Mouse (Mus musculus): ENCODE data around the gene Fto.

Gene Fto

DNA sequence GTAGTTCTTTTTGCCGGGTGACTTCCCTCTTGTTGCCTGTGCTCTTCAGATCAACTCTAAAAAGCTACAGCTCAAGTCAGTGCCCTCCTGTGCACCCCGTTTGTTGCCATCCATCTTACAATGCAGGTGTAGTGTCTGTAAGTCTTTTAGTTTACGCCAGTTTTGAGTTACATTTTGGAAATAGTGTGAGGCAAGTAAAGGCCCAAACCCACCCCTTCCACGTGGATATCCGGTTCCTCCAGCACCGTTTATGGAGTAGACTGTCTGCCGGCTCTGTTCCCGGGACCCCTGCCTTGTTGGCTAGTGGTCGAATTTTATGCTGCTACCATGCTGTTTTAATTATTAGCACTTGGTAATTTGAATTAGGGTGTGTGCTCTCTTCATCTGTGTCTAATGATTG is 46.2 kb downstream of the Fto start:
- DNase-seq: no peak

DNA sequence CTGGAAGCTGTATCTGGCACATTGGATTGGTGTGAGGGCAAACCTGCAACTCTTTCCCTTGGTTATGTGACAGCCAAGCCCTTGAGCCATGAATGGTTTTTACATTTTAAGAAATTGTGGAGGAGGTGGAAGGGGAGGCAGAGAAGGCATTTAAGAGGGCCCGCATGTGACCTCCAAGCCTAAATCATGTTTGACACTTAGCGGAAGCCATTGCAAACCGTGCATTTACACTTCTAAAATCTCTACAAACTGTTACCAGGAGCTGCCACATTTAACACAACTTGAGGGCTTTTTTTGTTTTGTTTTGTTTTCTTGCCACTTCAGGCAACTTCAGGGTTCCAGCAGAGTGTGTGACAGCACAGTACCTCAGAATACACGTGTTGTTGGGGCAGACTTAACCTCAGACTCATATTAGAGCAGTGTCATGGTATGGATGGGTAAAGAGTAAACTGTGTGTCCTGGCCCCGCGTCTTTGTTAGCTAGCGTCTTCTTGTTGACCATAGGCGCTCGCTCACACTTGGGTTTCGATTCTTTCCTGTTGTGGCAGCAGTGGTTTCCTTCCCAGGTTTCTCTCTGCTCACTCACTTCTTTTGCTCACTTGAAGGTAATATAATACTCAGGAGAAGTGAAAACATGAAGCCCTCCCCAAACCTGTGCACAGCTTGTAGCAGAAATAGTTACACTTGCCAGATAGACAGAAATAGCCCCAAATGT is 47.5 kb downstream of the Fto start:
- DNase-seq: no peak

DNA sequence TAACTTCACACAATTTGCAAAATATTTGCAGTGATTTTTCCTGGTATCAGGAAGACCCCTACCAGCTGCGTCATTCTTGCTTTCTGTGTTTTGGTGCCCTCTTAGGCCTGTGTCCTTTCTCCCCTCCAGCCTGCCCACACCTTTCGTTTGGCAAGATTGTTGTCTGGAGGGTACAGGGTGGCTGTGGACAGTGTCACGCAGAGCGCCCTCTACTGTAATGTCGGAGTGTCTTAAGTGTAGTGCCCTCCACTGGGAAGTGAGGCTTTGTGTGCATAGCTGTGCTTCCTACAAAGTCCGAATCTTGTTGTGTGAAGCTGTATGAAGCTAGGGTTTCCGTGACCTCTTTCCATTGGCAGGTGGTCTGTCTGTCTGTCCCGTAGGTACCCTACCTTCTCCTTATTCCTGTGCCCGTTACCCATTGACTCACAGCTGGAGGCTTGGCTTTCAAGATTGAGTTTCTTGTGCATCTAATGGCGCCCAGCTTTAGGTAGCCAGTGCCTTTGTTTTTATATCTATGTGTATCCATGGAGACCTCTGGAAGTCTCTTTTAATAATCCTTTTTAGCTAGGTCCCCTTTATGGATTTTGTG is 50.0 kb downstream of the Fto start:
- no peak for DNase-seq

DNA sequence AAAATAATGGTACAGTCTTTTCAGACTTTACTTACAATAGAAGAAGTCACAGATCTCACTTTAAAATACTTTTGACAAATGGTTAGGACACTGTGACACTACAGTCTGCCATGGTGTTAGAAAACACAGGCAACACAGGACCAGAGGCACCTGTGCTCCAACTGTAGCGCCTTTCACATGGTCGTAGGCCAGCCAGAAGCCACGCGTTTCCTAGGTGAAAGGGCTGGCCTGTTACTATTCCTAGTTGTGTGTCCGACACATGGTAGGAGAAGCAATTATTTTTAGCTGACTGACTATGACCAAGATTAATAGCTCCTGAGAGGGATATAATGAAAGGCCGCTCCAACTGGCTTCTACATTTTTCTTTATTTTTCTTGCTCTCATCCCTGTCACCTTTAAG is 50.9 kb downstream of the Fto start:
- DNase-seq: no peak

DNA sequence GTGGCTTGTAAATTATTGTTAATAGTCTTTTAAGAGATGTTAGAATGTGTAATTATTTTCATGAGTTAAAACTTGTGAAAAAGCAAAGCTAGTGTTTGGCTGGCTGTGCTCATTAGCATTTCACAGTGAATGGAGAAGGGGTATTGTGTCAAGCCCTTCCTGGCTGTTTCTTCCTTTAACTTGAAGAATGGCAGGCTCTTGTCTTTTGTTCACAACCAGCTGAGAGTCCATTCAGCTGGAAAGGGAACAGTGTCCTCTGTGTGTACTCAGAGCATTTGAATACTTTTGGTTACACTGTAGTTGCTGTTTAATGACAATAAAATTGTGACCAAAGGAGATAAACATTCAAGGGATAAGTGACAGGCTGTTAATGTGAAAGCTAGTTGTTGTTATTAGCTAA is 52.5 kb downstream of the Fto start:
- DNase-seq: no peak

DNA sequence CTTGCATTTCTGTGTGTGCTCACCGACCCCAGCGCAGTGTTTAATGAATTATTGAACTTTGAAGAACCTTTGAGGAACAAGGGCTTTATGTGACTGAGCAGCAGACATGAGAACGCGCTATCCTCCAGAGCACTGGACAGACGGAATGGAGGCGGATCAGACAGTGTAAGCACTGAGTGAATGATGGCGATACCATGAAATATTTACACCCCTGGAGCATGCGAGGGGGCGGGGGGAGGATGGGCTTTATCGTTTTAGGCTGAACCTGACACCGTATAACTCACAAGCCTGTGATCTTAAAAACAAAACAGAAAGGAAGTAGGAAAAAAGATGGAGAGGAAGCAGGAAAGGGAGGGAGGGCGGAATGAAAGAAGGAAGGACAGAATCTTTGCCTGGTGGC is 57.6 kb downstream of the Fto start:
- no peak for DNase-seq

DNA sequence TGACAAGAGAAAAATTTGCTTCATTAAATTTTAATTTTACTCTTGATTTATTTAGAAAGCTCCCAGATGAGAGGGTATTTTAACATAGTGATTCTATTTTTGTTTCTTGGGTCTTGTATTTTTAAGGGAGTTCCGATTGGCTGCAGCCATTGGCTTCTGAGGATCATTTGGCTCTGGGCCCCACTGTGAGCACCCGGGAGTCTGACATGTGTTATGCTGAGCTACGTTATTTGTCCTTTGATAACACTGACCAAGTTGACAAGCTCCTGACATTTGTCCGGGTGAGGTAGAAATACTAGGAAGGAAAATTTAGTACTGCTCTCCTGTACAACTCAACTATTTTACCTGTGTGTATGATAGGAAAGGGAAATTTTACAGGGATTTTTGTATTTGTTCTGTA is 58.7 kb downstream of the Fto start:
- DNase-seq: no peak

DNA sequence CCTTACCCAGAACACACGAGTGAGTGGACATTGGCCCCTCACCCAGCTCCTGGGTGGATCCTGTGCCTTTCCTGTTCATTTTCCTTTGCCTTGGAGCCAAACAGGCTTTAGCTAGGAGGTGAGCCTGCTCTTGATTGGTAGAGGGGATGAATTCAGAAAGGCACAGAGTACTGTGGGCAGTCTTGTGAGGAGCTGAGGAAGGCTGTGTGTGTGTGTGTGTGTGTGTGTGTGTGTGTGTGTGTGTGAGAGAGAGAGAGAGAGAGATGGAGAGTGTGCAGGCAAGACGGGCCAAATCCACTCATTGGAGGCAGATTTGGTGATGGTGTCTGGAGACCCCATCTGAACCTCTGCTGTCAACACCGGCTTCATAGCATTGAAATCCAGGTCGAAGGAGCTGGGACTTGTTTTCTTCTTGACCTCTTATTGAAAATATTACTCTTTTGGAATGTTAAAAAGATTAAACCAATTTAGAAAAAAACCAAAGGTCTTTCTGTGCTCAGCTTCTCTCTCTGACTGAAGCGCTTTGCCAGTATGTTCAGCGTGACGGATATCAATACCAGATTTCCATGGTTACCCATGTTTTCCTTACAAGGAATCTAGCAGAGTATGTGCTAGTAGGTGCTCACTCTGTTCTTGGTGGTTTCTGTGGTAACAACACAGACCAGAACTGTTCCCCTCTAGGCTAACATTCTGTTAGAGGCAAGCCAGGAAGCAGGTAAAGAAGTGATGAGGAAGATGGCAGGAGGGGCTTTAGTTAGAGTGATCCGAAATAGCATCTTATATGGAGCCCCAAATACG is 59.7 kb downstream of the Fto start:
- no peak for DNase-seq

DNA sequence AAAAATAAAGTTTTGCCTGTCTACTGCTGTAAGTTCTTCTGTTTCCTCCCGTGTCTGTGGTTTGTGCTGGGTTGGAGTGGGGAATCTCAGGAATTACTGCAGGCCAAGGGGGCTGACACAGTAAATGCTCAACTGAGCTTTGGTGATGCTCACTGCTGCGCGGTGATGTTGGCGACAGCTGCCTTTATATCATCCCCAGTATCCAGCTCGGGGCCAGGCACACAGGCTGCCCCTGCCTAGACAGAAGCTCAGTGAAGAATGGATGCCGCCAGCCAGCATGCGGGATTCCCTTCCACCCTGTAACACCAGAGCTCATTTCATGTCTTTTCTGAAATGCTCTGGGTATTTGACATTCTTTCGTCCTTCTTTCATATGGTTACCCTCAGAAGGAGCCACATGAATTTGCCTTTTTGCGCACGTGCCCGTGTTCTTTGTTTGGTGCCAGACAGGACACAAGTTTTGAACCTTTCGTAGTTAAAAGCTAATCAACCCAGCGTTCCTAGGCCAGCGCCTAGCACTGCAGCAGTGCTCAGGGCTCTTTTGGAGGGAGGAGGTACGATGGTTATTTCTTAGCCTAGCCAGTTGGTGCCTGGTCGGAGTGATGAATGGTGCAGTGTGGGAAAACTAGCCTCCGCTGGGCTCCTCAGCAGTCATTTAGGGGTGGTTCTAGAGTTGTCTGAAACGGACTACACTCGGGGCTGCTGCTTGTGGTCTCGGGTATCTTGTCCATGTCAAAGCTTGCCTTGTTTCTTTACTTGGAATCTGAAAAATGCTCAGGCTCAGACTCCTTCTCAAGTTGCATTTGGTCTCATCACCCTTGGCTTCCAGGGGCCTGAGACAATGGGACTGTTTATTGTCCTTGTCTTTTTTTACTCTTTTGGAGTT is 62.0 kb downstream of the Fto start:
- peak; percentile 56 for DNase-seq

DNA sequence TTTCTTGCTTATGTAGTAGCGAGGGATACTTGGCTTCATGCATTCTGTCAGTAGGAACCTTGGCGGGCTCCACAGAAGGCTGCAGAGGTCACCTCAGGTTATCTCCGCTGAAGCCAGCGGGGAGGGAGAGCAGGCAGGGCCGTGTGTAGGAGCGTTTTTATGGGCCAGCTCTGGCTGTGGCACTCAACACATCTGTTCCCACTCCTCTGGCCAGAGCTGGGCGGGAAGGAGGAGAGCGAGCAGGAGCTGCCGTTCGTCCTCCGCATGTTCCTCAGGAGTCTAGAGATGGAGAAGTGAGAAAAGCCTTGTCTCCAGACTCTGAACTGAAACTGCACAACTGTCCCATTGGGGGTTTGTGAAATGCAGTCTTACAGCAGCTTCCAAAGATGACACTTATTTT is 63.5 kb downstream of the Fto start:
- no peak for DNase-seq

DNA sequence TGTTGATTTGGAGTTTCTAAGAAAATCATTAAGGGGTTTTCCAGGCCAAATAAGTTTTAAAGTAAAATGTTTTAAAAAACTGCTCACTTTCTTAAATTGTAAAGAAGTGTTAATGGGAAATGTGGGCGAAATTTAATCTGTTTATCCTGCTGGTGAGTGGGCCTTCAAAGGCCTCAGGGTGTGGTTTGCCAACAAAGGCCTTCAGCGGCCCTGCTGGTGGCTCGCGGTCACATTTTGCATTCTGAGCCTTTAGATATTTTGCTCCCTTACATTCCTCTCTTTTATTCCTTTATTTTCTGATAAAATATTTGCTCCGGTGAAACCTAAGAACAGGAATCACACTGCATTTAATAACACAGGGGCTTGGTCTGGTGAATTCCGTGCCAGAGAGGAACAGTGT is 64.0 kb downstream of the Fto start:
- DNase-seq: no peak

DNA sequence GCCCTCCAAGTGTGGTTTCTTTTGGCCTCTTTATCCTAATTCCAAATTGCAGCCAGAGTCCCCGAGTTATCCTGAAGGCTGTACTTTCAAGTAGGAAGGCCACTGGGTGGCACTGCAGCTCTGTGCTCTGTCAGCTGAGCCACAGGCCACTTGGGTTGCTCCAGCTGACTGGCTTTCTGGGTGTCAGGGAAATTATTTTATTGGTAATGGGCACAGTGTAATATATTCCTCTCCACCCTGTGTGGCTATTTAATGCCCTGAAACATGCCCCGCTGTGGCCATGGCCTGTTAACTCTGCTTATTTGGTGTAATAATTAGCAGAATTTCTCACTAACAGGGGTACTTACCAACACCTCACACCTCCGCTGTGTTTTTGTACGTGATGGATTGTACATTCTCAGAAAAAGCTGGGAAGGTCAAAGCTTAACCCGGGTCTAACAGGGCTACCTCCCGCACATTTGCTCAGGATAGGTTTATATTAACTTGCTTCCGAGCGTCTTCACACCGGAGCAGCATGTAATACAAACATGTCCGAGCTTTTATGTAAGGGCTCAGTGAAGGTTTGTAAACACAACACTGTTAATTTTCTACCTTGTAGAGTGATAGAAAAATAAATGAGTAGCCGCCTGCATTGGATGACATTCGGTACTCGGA is 65.6 kb downstream of the Fto start:
- peak; percentile 97 for DNase-seq

DNA sequence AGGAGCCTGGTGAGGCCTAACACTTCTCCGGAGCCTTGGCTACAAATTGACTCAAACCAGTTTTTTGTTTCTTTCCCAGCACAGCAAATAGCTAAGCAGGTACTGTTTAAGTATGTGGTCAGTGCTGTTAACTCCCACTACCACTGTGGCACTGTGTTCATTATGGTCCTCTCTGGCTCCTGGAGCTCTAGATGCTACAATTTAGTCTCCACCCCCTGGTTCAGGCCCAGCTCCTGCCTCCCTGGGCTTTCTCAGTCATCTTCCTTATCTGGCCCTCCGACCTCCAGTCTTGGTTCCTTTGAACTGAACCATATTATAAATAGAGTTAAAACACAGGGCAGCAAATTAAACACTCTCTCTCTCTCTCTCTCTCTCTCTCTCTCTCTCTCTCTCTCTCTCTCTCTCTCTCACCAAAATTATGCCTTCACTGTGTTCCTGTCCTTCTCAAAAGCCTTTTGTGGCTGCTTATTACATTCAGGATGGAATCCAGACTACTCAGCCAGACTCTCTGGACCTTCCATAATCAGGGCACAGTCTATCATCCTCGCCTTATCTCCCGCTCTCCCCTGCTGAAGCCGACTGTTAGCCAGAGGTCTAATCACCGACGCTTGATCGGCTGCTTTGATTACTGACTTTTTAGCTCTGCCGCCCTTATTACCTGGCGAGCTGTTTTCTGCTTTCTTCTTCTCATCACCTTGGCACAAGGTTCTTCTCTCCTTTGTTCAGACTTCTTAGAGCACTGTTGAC is 67.6 kb downstream of the Fto start:
- DNase-seq: no peak

DNA sequence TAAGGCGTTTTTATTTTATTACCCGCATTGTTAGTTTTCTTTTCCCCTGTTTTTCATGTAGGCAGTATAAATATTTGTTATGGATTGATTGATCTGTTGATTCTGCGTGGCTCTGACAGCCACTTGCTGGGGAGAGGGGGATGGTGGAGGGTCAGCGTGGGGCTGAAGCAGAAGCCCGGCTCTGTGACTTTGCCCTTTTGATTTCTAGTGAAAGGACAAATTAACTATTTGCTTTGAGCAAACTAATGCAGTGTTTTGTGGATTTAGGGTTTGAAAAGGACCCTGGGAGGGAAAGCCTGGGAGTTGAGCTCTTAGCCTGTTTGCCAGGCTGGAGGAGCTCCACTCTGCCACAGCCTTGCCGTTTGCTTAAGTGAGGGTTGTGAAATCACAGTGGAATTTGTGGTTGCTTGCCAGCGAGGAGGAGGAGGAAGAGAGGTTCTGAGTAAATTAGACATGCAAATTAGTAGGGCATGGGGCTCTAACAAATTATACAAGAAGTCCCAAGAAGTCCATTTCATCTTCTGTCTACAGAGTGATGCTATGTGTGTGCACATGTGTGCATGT is 68.3 kb downstream of the Fto start:
- peak; percentile 69 for DNase-seq

DNA sequence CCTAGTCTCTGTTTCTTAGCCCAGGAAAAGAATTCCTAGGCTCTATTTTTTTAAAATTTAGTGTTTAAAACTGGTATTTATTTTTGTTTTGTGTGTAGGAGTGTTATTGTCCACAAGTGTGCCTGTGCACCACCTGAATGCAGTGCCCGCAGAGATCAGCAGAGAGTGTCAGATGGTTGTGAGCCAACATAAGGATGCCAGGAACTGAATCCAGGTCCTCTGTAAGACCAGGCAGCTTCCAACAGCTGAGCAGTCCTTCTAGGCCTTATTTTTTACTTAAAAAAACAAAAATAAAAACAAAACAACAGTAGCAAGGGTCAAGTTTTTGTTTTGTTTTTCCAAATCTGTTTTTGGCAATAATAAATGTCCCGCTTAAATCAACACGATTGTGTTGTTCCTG is 69.9 kb downstream of the Fto start:
- no peak for DNase-seq

DNA sequence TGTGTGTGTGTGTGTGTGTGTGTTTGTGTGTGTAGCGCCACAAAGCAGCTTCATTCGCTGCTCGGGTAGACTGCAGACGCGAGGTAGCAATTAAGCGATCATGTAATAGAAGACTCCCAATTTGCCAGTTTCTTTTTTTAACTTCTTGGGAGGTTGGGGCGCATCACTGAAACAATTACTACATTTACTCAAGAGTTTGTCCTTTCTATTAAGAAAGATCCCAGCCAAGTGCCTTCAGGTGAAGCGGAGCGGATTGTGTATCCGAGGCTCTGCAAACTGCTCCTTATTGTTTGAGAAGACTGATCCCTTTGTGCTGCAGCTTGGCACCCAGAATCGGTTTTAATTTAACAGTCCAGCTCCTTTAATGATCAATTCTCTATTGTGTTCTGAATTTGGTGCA is 70.5 kb downstream of the Fto start:
- DNase-seq: no peak

DNA sequence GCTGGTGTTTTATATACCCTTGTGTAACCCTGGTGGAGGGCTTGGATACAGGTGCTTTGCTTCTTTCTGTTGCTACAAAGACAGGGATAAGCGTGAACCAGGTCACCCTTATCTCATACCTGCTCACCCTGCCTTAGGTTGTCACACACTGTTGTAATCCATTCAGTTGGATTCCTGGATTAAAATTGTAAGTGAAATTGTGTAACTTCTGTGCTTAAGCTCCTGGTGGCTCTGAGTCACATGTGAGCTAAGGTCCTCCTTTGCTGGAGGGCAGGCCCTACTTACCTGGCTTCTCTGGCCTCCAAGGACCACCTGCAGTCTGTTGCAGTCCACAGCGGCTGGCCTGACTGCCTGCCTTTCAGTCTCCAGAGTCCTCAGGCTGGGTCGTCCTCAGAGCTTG is 71.1 kb downstream of the Fto start:
- DNase-seq: no peak

DNA sequence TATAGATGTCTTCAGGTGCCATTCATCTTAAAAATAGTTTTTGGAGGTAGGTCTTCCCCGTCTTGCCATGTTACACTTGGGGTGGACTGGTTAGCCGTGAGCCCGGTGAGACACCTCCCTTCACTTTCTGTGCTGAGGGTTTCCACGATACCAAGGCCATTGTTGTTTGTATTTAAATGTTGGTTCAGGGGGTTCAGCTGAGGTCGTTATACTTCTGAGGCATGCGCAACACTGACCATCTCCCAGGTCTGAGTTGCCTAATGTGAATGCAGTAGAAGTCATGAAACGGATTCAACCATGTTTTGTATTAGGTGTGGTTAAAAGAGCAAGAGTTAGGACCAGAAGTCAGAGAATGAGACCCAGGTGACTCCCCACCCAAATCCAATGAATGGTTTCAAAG is 72.5 kb downstream of the Fto start:
- no peak for DNase-seq

DNA sequence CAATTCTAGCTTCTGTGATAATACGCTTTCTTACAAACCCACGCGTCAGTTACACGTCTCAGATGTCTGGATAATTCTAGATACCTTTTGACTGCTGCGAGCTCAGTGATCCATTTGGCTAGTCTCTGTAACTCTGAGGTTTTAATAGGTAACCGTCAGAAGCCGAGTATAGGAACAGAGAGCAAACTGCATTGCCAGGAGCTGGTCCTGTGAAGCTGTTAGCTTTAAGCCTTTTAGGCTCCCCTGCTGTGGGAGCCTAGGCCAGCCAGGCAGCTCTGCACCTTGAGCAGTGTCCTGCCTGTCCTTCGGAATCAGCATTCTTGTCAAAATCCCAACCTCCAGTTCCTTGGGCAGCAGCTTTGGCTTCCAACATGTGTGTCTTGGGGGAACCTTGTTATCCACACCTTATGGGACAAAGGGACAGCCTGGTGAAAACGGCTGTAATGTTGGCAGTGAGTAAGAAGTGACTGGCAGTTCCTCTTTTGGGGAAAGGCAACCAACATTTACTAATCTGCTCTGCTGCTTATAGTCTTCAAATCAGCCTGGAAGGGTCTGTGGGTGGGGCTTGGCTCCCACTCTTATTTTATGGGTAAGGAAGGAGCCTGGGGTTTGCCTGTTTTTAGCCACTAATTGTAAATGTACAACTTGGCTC is 77.2 kb downstream of the Fto start:
- peak; percentile 75 for DNase-seq

DNA sequence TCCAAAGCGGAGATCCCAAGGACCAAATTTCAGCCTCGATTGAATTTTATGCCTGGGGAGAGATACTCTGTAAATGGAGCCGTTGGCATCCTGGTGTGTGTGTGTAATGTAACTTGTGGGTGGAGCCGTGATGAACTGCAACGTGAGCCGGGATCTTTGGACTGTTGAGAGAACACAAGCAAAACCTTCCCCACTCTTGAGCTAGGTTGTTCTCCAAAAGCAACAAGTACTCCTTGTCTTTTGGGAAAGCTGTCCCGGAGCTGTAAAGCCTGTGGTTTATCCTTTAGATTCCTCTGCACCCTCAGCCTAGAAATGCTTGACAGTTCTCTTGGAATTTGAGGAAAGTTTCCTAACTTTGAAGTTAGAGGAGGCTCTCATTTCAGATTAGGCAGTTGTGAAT is 78.9 kb downstream of the Fto start:
- DNase-seq: peak; percentile 80
